Mouse (Mus musculus) E14TG2a.4 (cell line): ENCODE measurements around the gene Mybph.

Experiments
- CTCF ChIP-seq: conservative IDR thresholded peaks from 2 replicates; pipeline ENCODE4 v1.5.1; 2014; ENCODE audit warnings: low read length
- NANOG ChIP-seq: IDR thresholded peaks from 2 replicates; pipeline ENCODE4 v1.6.1; 2014; ENCODE audit warnings: borderline replicate concordance, low read length, mixed read lengths
- POU5F1 ChIP-seq: IDR thresholded peaks from 2 replicates; pipeline ENCODE4 v1.6.1; 2014; ENCODE audit warnings: low read length, borderline replicate concordance

DNA sequence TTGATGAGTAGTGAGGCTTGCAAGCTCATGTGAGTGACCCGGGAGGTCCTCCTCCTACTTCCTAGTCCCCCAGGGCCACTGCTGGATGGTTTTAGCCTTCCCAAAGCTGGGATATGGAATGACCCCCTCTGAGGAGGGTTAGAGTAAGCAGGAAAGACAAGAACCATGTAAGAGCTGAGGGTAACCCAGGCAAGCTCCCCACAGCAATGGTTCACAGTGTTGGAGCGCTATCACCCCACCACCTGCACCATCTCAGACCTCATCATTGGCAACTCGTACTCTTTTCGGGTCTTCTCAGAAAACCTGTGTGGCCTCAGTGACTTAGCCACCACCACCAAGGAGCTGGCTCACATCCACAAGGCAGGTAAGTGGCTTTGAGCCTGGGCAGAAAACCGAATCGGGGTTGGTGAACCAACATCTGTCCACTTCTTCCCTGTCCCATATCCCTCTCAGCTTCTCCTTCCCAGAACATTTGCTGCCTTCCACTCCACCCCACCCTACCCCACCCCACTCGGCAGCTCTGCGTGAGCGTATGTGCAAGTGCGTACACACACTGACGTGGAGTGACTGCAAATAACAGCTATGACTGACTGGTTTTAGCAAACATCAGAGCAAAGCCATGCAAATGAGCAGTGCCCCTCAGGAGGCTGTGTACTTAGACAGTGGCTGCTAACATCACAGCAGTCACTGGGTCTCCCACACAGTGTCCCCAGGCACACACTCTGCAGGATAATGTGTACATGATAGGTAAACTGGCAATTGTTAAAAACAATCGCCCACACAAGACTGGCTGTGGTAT is 5.1 kb downstream of the Mybph start:
- TF ChIP-seq CTCF (no peak), NANOG (no peak), POU5F1 (no peak)
